Mouse (Mus musculus) testis, adult 2 months (tissue): ENCODE results near the gene Psmc3ip.

ENCODE experiments used
- CTCF ChIP-seq: fragments of 200-500 bp; IDR thresholded peaks from 2 replicates; pipeline ENCODE4 v1.5.1; 2012; ENCODE audit warnings: low read depth, mild to moderate bottlenecking, inconsistent platforms, low read length, moderate library complexity; ENCODE audit not compliant: control insufficient read depth, insufficient read depth, insufficient replicate concordance
- POLR2A ChIP-seq: fragments of 200-500 bp; IDR thresholded peaks from 2 replicates; pipeline ENCODE4 v1.6.1; 2012; ENCODE audit warnings: low read depth, mild to moderate bottlenecking, inconsistent platforms, low read length, moderate library complexity; ENCODE audit not compliant: control insufficient read depth

DNA sequence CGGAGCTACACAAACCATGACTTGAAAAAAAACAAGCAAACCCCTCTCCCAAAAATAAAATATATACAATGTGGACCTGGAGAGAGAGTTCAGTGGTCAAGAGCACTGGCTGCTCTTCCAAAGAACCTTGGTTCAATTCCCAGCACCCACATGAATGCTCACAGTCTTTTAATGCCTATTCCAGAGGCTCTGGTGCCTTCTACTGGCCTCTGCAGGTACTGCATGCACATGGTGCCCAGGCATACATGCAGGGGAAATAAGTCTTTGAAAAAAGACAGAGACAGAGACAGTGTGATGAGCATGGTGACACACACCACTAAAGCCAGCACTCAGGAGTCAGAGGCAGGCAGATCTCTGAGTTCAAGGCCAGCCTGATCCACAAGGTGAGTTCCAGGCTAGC lies 41.3 kb downstream of the Psmc3ip start:
- TF ChIP-seq POLR2A = no peak
- TF ChIP-seq CTCF = peak; percentile 52; the same call in 1 of the 2 replicates
